Mouse (Mus musculus) telencephalon, adult 2 months (tissue): ENCODE data around the gene Yipf2.
"Not testable (repeated sequence)": the region's sequence is repeated elsewhere in the genome, so short reads cannot be mapped to it uniquely, and the experiment has no call there.

Experiments used
- DNase-seq: peaks from one replicate; pipeline ENCODE4 v3.0.0-alpha.2; 2011; ENCODE audit warnings: low read depth, low spot score

Gene Yipf2

GRCm38 (mm10) chr9:21558366-21558765, 34.3 kb downstream of the Yipf2 start:
- no peak for DNase-seq

- DNase-seq, result no peak
Observed at GRCm38 (mm10) chr9:21557556-21557955, 35.1 kb downstream of the Yipf2 start.

GRCm38 (mm10) chr9:21556996-21557395, 35.6 kb downstream of the Yipf2 start:
- DNase-seq, result no peak

GRCm38 (mm10) chr9:21555198-21555742, 37.4 kb downstream of the Yipf2 start:
- DNase-seq, result no peak

GRCm38 (mm10) chr9:21553607-21554273, 38.9 kb downstream of the Yipf2 start:
- DNase-seq, result no peak

GRCm38 (mm10) chr9:21551049-21551448, 41.6 kb downstream of the Yipf2 start:
- DNase-seq, result no peak

- DNase-seq, result no peak
Observed at GRCm38 (mm10) chr9:21547075-21547941, 45.3 kb downstream of the Yipf2 start.

GRCm38 (mm10) chr9:21546789-21547074, 45.9 kb downstream of the Yipf2 start, which contains the start of gene Carm1:
Carm1 (plus strand) TSS chr9:21546894.
- no peak for DNase-seq

- DNase-seq, result peak; percentile 96
Observed at GRCm38 (mm10) chr9:21545916-21546788, 46.5 kb downstream of the Yipf2 start.

- no peak for DNase-seq
Observed at GRCm38 (mm10) chr9:21545351-21545915, 47.2 kb downstream of the Yipf2 start.

- DNase-seq, result not testable (repeated sequence)
Observed at GRCm38 (mm10) chr9:21542001-21542400, 50.6 kb downstream of the Yipf2 start.

GRCm38 (mm10) chr9:21539981-21540753, 52.5 kb downstream of the Yipf2 start:
- no peak for DNase-seq
